Mouse (Mus musculus) E14TG2a.4 (cell line): ENCODE data around the gene Izumo1.

ENCODE experiments used
- CTCF ChIP-seq: conservative IDR thresholded peaks from 2 replicates; pipeline ENCODE4 v1.5.1; 2014; ENCODE audit warnings: low read length
- NANOG ChIP-seq: IDR thresholded peaks from 2 replicates; pipeline ENCODE4 v1.6.1; 2014; ENCODE audit warnings: borderline replicate concordance, low read length, mixed read lengths
- POU5F1 ChIP-seq: IDR thresholded peaks from 2 replicates; pipeline ENCODE4 v1.6.1; 2014; ENCODE audit warnings: low read length, borderline replicate concordance

- TF ChIP-seq CTCF (no peak), POU5F1 (no peak), NANOG (no peak)
These were observed 12.1 kb upstream of the Izumo1 start for GRCm38 (mm10) chr7:45609511-45609910.
